Mouse (Mus musculus): Measurements from ENCODE around the gene Tspyl4.
"Not testable (repeated sequence)": the region's sequence is repeated elsewhere in the genome, so short reads cannot be mapped to it uniquely, and the experiment has no call there.

Gene Tspyl4

GRCm38 (mm10) chr10:34297299-34297979, at the start of gene Tspyl4:
Gene Tspyl4 (plus strand): TSS chr10:34297442.
- peak; percentile 94 to 97 for DNase-seq

- no peak for DNase-seq
Measured at GRCm38 (mm10) chr10:34247757-34248156, 49.5 kb upstream of the Tspyl4 start.

- DNase-seq, result no peak
Measured at GRCm38 (mm10) chr10:34249594-34249993, 47.6 kb upstream of the Tspyl4 start.

GRCm38 (mm10) chr10:34252833-34253232, 44.4 kb upstream of the Tspyl4 start:
- DNase-seq, result not testable (repeated sequence)

GRCm38 (mm10) chr10:34265106-34265505, 32.1 kb upstream of the Tspyl4 start:
- DNase-seq, result no peak

- no peak for DNase-seq
Measured at GRCm38 (mm10) chr10:34267312-34268070, 29.8 kb upstream of the Tspyl4 start.

- no peak for DNase-seq
Measured at GRCm38 (mm10) chr10:34271681-34272080, 25.6 kb upstream of the Tspyl4 start.

- peak; percentile 62 to 66 for DNase-seq
Measured at GRCm38 (mm10) chr10:34280591-34281175, 16.6 kb upstream of the Tspyl4 start.

- peak; percentile 33 to 44 for DNase-seq
Measured at GRCm38 (mm10) chr10:34281211-34281961, 15.9 kb upstream of the Tspyl4 start.

GRCm38 (mm10) chr10:34281962-34282388, 15.3 kb upstream of the Tspyl4 start, which contains the start of gene Tspyl1:
Gene Tspyl1 (plus strand): TSS chr10:34282190.
- peak; percentile 97 to 98 for DNase-seq

- DNase-seq, result peak; percentile 63 to 70
Measured at GRCm38 (mm10) chr10:34282420-34283238, 14.6 kb upstream of the Tspyl4 start.

- DNase-seq, result no peak
Measured at GRCm38 (mm10) chr10:34296911-34297298, 337 bp upstream of the Tspyl4 start.

- peak; percentile 29 to 51 for DNase-seq
Measured at GRCm38 (mm10) chr10:34297980-34298753, 925 bp downstream of the Tspyl4 start.

GRCm38 (mm10) chr10:34300368-34300767, 3.1 kb downstream of the Tspyl4 start:
- peak in 1 of 2 experiments; percentile 23 for DNase-seq

- no peak for DNase-seq
Measured at GRCm38 (mm10) chr10:34307070-34307469, 9.8 kb downstream of the Tspyl4 start.

GRCm38 (mm10) chr10:34309915-34310685, 12.9 kb downstream of the Tspyl4 start:
- DNase-seq, result no peak

- DNase-seq, result no peak
Measured at GRCm38 (mm10) chr10:34312536-34312935, 15.3 kb downstream of the Tspyl4 start.

GRCm38 (mm10) chr10:34316571-34317216, 19.5 kb downstream of the Tspyl4 start:
- DNase-seq, result peak; percentile 74 to 86

GRCm38 (mm10) chr10:34317217-34317606, 20.0 kb downstream of the Tspyl4 start:
- DNase-seq, result no peak

- DNase-seq, result no peak
Measured at GRCm38 (mm10) chr10:34320809-34321208, 23.6 kb downstream of the Tspyl4 start.
